Mouse (Mus musculus) lung, embryonic 14.5 days (tissue): ENCODE data around the gene Ccdc170. TPM values are rescaled to one million over a fixed set of nuclear protein-coding genes. Genes with fewer than 3 reads are reported as not detected.

Source experiments
- ATAC-seq: fragments of 200-750 bp; cut with Nextera tagmentation; 2 replicates; pipeline ENCODE4 v1.8.0; 2017; ENCODE audit warnings: mild to moderate bottlenecking, moderate TSS enrichment, moderate library complexity; ENCODE audit not compliant: insufficient read depth
- DNase-seq: peaks from one replicate; pipeline ENCODE4 v3.0.0-alpha.2; 2015
- H3K27ac ChIP-seq: fragments of 300-500 bp; sonication (generic); 2 replicates; pipeline ENCODE4 v1.5.1; 2014; ENCODE audit warnings: low read depth, mild to moderate bottlenecking, moderate library complexity
- H3K27me3 ChIP-seq: fragments of 300-500 bp; sonication (generic); 2 replicates; pipeline ENCODE4 v1.6.1; 2014; ENCODE audit warnings: low read length, control low read depth; ENCODE audit not compliant: insufficient read depth
- H3K36me3 ChIP-seq: fragments of 300-500 bp; sonication (generic); 2 replicates; pipeline ENCODE4 v1.6.1; 2014; ENCODE audit warnings: control low read depth; ENCODE audit not compliant: insufficient read depth
- H3K4me1 ChIP-seq: fragments of 300-500 bp; sonication (generic); 2 replicates; pipeline ENCODE4 v1.6.1; 2014; ENCODE audit warnings: antibody characterized with exemption, control low read depth; ENCODE audit not compliant: insufficient read depth
- H3K4me2 ChIP-seq: fragments of 300-500 bp; sonication (generic); 2 replicates; pipeline ENCODE4 v1.6.1; 2014; ENCODE audit warnings: mild to moderate bottlenecking
- H3K4me3 ChIP-seq: fragments of 300-500 bp; sonication (generic); 2 replicates; pipeline ENCODE4 v1.5.1; 2014; ENCODE audit warnings: low read depth, low read length
- H3K9ac ChIP-seq: fragments of 300-500 bp; sonication (generic); 2 replicates; pipeline ENCODE4 v1.6.1; 2014
- H3K9me3 ChIP-seq: fragments of 300-500 bp; sonication (generic); 2 replicates; pipeline ENCODE4 v1.6.1; 2016; ENCODE audit warnings: low read depth, low read length, control low read depth
- CTCF ChIP-seq: IDR thresholded peaks from 2 replicates; pipeline ENCODE4 v1.5.1; 2016; ENCODE audit warnings: antibody characterized with exemption, low read depth
- WGBS: fragments of 180-500 bp; shearing (Covaris S2); extraction: QIAGEN DNeasy Blood & Tissue Kit; methylation state at CpG from one replicate; pipeline ENCODE4 v1.1.7; 2014; 5-methylcytosine and 5-hydroxymethylcytosine counted together
- polyA plus RNA-seq: library from polyadenylated mRNA; unstranded; fragments of >200 nt; fragmentation: Nextera tagmentation; extraction: Ambion mirVana; gene quantifications from 2 replicates; pipeline ENCODE4 v1.2.1, GENCODE M21; 2014

Gene Ccdc170
- polyA plus RNA-seq, 1 experiment from 2014 or later: 0.12 TPM

- ATAC-seq: no peak
- no peak for TF ChIP-seq CTCF
- WGBS: 74% methylated on average over 3 of the region's 3 CpGs
- H3K27me3 ChIP-seq: no peaks in the 10 kb centered on the region
- no peak overlapping the region for H3K27ac ChIP-seq
- no peaks in the 10 kb centered on the region for H3K9me3 ChIP-seq
- H3K4me1 ChIP-seq: no peaks in the 10 kb centered on the region
- no peak for DNase-seq
- no peaks in the 10 kb centered on the region for H3K36me3 ChIP-seq
- H3K9ac ChIP-seq: no peak overlapping the region
- no peak overlapping the region for H3K4me3 ChIP-seq
- no peak overlapping the region for H3K4me2 ChIP-seq
These were observed 12.9 kb upstream of the Ccdc170 start for GRCm38 (mm10) chr10:4469406-4469805.

GRCm38 (mm10) chr10:4473591-4473993 is 8.7 kb upstream of the Ccdc170 start:
- H3K4me2 ChIP-seq: peak overlapping the region; percentile 32
- ATAC-seq (peak; percentile 98), DNase-seq (peak; percentile 83)
- H3K9me3 ChIP-seq: no peaks in the 10 kb centered on the region
- H3K4me3 ChIP-seq: no peak overlapping the region
- no peaks in the 10 kb centered on the region for H3K27me3 ChIP-seq
- H3K4me1 ChIP-seq: no peaks in the 10 kb centered on the region
- no peaks in the 10 kb centered on the region for H3K36me3 ChIP-seq
- no peak for TF ChIP-seq CTCF
- H3K9ac ChIP-seq: no peak overlapping the region
- H3K27ac ChIP-seq: peak overlapping the region; percentile 58
- 40% methylated on average over 11 of the region's 11 CpGs for WGBS

- H3K27ac ChIP-seq: no peak overlapping the region
- DNase-seq (no peak), ATAC-seq (no peak)
- no peaks in the 10 kb centered on the region for H3K36me3 ChIP-seq
- H3K9ac ChIP-seq: no peak overlapping the region
- no peak overlapping the region for H3K4me3 ChIP-seq
- H3K27me3 ChIP-seq: no peaks in the 10 kb centered on the region
- no peak for TF ChIP-seq CTCF
- 72% methylated on average over 3 of the region's 3 CpGs for WGBS
- H3K4me1 ChIP-seq: no peaks in the 10 kb centered on the region
- H3K4me2 ChIP-seq: no peak overlapping the region
- no peaks in the 10 kb centered on the region for H3K9me3 ChIP-seq
These were observed 6.9 kb upstream of the Ccdc170 start for GRCm38 (mm10) chr10:4475431-4475830.

- no peak for DNase-seq
- no peak for TF ChIP-seq CTCF
These were observed 5.7 kb upstream of the Ccdc170 start for GRCm38 (mm10) chr10:4476604-4477003.

GRCm38 (mm10) chr10:4480929-4481328 is 1.4 kb upstream of the Ccdc170 start:
- Histone ChIP-seq H3K36me3 (no peaks in the 10 kb centered on the region), H3K9me3 (no peaks in the 10 kb centered on the region), H3K27me3 (no peaks in the 10 kb centered on the region), H3K4me2 (no peak overlapping the region), H3K9ac (no peak overlapping the region), H3K4me3 (no peak overlapping the region), H3K27ac (no peak overlapping the region), H3K4me1 (0 out of 2 replicates have a peak, but pooled peaks cover 5% of the 10 kb centered on the region)
- TF ChIP-seq CTCF: no peak
- ATAC-seq (peak; percentile 86), DNase-seq (peak; percentile 71)
- 33% methylated on average over 3 of the region's 3 CpGs for WGBS

More at GRCm38 (mm10) chr10:4476604-4477003, 5.7 kb upstream of the Ccdc170 start:
- H3K9me3 ChIP-seq: no peaks in the 10 kb centered on the region
- WGBS: 75% methylated on average over 5 of the region's 5 CpGs
- H3K4me3 ChIP-seq: no peak overlapping the region
- 0 out of 2 replicates have a peak, but pooled peaks cover 5% of the 10 kb centered on the region for H3K4me1 ChIP-seq
- H3K36me3 ChIP-seq: no peaks in the 10 kb centered on the region
- no peak for ATAC-seq
- no peak overlapping the region for H3K27ac ChIP-seq
- no peaks in the 10 kb centered on the region for H3K27me3 ChIP-seq
- H3K9ac ChIP-seq: no peak overlapping the region
- H3K4me2 ChIP-seq: no peak overlapping the region

- 68% methylated on average over 8 of the region's 8 CpGs for WGBS
- H3K9me3 ChIP-seq: no peaks in the 10 kb centered on the region
- H3K27ac ChIP-seq: no peak overlapping the region
- 0 out of 2 replicates have a peak, but pooled peaks cover 5% of the 10 kb centered on the region for H3K4me1 ChIP-seq
- TF ChIP-seq CTCF: no peak
- H3K36me3 ChIP-seq: no peaks in the 10 kb centered on the region
- DNase-seq (no peak), ATAC-seq (no peak)
- no peaks in the 10 kb centered on the region for H3K27me3 ChIP-seq
- no peak overlapping the region for H3K4me2 ChIP-seq
- no peak overlapping the region for H3K9ac ChIP-seq
- no peak overlapping the region for H3K4me3 ChIP-seq
These were observed 607 bp upstream of the Ccdc170 start for GRCm38 (mm10) chr10:4481695-4482094.

- no peak overlapping the region for H3K4me3 ChIP-seq
- H3K27ac ChIP-seq: no peak overlapping the region
- H3K4me2 ChIP-seq: no peak overlapping the region
- no peak for ATAC-seq
- no peaks in the 10 kb centered on the region for H3K36me3 ChIP-seq
- no peak for TF ChIP-seq CTCF
- no peak for DNase-seq
- H3K9ac ChIP-seq: no peak overlapping the region
- no peaks in the 10 kb centered on the region for H3K27me3 ChIP-seq
- 0 out of 2 replicates have a peak, but pooled peaks cover 5% of the 10 kb centered on the region for H3K4me1 ChIP-seq
- no peaks in the 10 kb centered on the region for H3K9me3 ChIP-seq
- WGBS: 92% methylated on average over 1 of the region's 1 CpGs
These were observed 1.5 kb downstream of the Ccdc170 start for GRCm38 (mm10) chr10:4483848-4484247.

- no peak overlapping the region for H3K4me2 ChIP-seq
- H3K27me3 ChIP-seq: no peaks in the 10 kb centered on the region
- no peak for ATAC-seq
- H3K4me3 ChIP-seq: no peak overlapping the region
- H3K36me3 ChIP-seq: no peaks in the 10 kb centered on the region
- WGBS: 72% methylated on average over 9 of the region's 9 CpGs
- H3K27ac ChIP-seq: no peak overlapping the region
- TF ChIP-seq CTCF: no peak
- H3K4me1 ChIP-seq: 0 out of 2 replicates have a peak, but pooled peaks cover 5% of the 10 kb centered on the region
- no peak overlapping the region for H3K9ac ChIP-seq
- H3K9me3 ChIP-seq: no peaks in the 10 kb centered on the region
- DNase-seq: no peak
These were observed 2.7 kb downstream of the Ccdc170 start for GRCm38 (mm10) chr10:4484986-4485385.
